Mouse (Mus musculus): Measurements from ENCODE around the gene Ryk.

Gene Ryk

DNA sequence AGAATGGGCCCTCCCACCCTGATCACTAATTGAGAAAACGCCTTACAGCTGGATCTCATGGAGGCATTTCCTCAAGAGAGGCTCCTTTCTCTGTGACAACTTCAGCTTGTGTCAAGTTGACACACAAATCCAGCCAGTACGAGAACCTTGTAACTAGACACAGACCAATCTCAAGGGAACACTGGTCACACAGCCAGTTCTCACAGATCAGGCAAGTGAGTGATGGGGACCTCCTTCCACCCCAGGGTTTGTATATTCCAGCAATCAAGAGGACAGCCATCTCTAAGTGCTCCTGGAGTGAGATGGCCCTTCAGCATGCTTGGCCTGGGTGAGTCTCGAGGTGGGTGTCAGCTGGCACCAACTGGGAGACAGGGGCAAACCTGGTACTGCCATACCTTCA is 121.1 kb downstream of the Ryk start:
- no peak for DNase-seq
